Mouse (Mus musculus) Patski (cell line): ENCODE measurements around the gene Smg5. TPM values are rescaled to one million over a fixed set of nuclear protein-coding genes. Genes with fewer than 3 reads are reported as not detected.
"Not testable (repeated sequence)": the region's sequence is repeated elsewhere in the genome, so short reads cannot be mapped to it uniquely, and the experiment has no call there.

Experiments
- ATAC-seq: fragments of 100-300 bp; one replicate; pipeline ENCODE4 v1.8.0; 2021
- CTCF ChIA-PET: fragments of 350-600 bp; sonication (Branson Sonifier 250); formaldehyde crosslinking; loops from one replicate; lab custom pipeline; 2022; ENCODE audit warnings: inconsistent platforms; lab: Charles Lee
- POLR2A ChIA-PET: fragments of 350-600 bp; sonication (Branson Sonifier 250); formaldehyde crosslinking; loops from one replicate; lab custom pipeline; 2022; ENCODE audit warnings: antibody characterized with exemption, inconsistent platforms; lab: Charles Lee
- DNase-seq: peaks from one replicate; pipeline ENCODE4 v3.0.0-alpha.2; 2011; ENCODE audit warnings: low read depth, low spot score
- H3K27me3 ChIP-seq: fragments of 371-371 bp; one replicate; pipeline ENCODE4 v1.5.1; 2021
- CTCF ChIP-seq: fragments of 100-300 bp; IDR thresholded peaks from one replicate; pipeline ENCODE4 v1.5.1; 2021
- in situ Hi-C: fragments of 300-500 bp; cut with MboI; formaldehyde crosslinking; loops from 3 replicates; pipeline ENCODE4 v1.11.1; 2018; ENCODE audit warnings: low pct_unique_long_range_greater_than_20kb, mixed read lengths
- polyA plus RNA-seq: library from polyadenylated mRNA; unstranded; gene quantifications from one replicate; pipeline ENCODE4 v1.2.3, GENCODE M21; 2021

Gene Smg5
- polyA plus RNA-seq, 1 experiment from 2014 or later: 90.1 TPM

DNA sequence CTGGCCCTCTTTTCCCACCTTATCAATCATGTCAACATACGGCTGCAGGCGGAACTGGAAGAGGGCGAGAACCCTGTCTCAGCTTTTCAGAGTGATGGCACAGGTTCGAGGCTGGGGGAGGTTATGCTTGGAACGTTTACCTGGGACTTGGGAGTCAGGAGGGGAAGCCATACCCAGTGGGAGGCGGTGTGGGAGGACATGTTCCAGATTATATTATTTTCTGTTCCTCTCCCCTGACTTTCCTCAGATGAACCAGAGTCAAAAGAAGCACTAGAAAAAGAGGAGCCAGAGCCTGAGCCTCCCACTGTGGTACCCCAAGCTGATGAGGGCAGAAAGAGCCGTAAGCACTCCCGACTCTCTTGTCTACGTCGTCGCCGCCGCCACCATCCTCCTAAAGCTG, 14.7 kb downstream of the Smg5 start:
- in situ Hi-C loops: no loop called here
- ChIA-PET CTCF (interaction anchor here (1.8 kb wide), 1 partner anchor 12 kb away, joined by 4 read pairs; no protein-coding TSS in a partner anchor), POLR2A (no interaction called here)
- no peak for TF ChIP-seq CTCF
- H3K27me3 ChIP-seq: no peaks in the 10 kb centered on the region
- no peak for ATAC-seq
- no peak for DNase-seq

DNA sequence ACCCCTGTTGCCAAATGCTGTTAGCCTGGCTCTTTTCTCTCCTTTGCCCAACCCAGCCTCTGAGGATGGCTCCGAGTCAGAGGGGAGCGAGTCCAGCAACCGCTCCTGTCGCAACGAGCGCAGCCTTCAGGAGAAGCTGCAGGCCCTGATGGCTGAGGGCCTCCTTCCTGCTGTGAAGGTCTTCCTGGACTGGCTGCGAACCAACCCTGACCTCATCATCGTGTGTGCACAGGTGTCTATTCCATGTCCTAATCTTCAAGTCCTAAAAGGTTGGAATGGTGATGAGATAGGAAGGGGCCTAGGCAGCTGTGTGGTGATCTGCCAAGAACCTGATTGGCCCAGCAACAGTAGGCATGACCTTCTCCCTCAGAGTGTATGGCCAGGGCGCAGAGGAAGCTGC, 16.8 kb downstream of the Smg5 start:
- ChIA-PET POLR2A (interaction anchor here (0.7 to 1.7 kb wide), 3 partner anchors 14 to 22 kb away, joined by 3 to 7 read pairs (median 3); no protein-coding TSS in a partner anchor), CTCF (interaction anchor here (0.8 kb wide), 1 partner anchor 13 kb away, joined by 3 read pairs; no protein-coding TSS in a partner anchor)
- in situ Hi-C loops: no loop called here
- ATAC-seq: no peak
- DNase-seq: no peak
- no peaks in the 10 kb centered on the region for H3K27me3 ChIP-seq
- TF ChIP-seq CTCF: no peak

DNA sequence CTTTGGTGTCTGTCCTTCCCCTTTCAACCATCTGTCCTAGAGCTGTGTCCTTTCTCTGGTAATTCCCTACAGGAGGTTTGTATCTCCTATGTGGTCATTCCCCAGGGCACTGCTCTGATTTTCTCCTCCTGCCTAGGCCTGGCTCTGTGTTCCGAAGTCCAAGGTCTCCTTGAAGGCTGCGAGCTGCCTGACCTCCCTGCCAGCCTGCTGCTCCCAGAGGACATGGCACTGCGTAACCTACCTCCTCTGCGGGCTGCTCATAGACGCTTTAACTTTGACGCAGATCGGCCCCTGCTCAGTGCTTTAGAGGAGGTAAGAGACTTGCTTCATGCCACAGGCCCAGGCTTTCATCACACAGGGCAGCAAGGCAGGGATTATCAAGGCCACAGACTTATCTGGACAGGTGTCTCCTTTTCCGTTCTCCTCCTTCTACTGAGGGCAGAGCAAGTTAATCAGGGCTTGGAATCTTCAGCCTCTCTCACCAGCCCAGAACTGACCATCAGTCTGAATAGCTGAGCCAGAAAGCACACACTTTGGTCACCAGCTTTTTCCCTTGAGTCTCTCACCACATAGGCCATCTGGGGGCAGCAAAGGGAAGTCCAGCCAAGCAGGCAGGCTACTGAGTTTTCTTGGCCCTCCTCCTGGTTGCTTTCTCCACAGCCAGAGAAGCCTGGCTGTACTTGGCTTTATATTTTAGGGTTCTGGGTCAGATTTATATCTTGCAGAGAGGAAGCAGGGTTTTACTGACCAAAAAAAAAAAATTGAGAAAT, 18.5 kb downstream of the Smg5 start:
- ChIA-PET POLR2A (interaction anchor here (0.6 kb wide), 2 partner anchors 41 to 601 kb away, joined by 4 read pairs; no protein-coding TSS in a partner anchor), CTCF (interaction anchor here (0.8 to 1.3 kb wide), 2 partner anchors 10 to 12 kb away, joined by 4 to 5 read pairs; partner anchors contain the start of gene Paqr6)
- no peaks in the 10 kb centered on the region for H3K27me3 ChIP-seq
- TF ChIP-seq CTCF: no peak
- no peak for ATAC-seq
- in situ Hi-C loops: no loop called here
- DNase-seq: no peak

DNA sequence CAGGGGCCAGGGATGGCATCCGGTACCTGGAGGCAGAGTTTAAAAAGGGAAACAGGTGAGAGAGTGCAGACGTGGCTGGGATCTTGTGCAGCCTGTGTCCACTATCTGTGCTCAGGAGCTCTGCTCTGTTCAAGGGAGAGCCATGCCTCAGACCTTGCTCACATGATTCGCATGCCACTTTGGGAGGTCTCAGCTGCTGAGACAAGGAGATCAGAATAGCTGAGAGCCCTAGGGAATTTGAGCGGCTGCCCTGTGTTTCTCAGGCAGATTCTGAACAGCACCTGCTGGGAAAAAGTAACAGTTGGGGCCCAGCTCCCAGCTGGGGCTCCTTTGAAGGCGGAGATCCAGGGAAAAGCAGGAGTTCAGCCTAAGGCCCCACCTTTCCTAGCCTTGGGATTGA, 23.5 kb downstream of the Smg5 start:
- no peak for TF ChIP-seq CTCF
- ATAC-seq: no peak

DNA sequence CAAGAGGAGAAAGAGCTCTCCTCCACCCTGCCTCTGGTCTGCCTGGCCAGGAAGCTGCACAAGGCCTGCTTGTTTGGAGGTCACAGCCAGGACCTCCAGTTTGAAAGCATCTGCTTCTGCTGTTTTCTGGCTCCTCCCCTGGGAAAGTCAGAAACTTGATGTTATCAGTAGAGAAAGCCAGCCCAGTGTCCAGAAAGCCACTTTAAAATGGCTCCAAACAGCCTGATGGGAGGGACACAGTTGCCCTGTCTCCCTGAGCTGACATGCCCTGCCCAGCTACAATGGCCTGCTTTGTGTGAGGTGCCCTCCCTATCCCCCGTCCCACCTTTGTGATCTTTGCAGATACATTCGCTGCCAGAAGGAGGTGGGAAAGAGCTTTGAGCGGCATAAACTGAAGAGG, 23.9 kb downstream of the Smg5 start:
- TF ChIP-seq CTCF: no peak
- CTCF ChIA-PET: interaction anchor here (0.8 to 1.2 kb wide), 3 partner anchors 14 to 28 kb away, joined by 3 to 4 read pairs (median 3); no protein-coding TSS in a partner anchor
- in situ Hi-C loops: no loop called here
- H3K27me3 ChIP-seq: no peaks in the 10 kb centered on the region
- DNase-seq (no peak), ATAC-seq (no peak)
- POLR2A ChIA-PET: interaction anchor here (1.0 kb wide), 1 partner anchor 8 kb away, joined by 3 read pairs; no protein-coding TSS in a partner anchor

More for the DNA sequence above, 23.5 kb downstream of the Smg5 start:
- no peak for DNase-seq
- ChIA-PET CTCF (interaction anchor here (1.1 to 1.2 kb wide), 3 partner anchors 14 to 28 kb away, joined by 3 to 5 read pairs (median 4); no protein-coding TSS in a partner anchor), POLR2A (interaction anchor here (0.8 kb wide), 1 partner anchor 11 kb away, joined by 3 read pairs; no protein-coding TSS in a partner anchor)
- H3K27me3 ChIP-seq: no peaks in the 10 kb centered on the region
- in situ Hi-C loops: no loop called here

DNA sequence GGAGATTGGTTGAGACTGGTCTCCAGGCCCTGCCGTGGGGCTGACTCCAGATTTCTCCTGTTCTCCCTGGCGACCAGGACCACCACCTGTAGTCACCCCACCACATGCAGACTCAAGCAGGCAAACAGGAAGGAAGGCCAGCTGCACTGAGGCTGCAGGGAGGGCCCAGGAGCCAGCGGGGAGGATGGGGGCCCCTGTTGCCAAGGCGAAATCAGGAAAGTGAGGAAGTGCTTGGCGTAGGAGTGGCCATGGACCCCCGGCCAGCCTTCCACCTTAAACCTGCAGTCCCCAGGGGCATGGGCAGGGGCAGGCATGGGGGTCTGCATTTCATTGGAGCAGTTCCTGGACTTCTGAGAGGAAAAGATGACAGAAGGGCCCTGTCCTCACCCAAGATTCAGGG, 25.0 kb downstream of the Smg5 start:
- no peak for TF ChIP-seq CTCF
- no peak for ATAC-seq
- ChIA-PET CTCF (interaction anchor here (1.0 kb wide), 1 partner anchor 9 kb away, joined by 3 read pairs; no protein-coding TSS in a partner anchor), POLR2A (interaction anchor here (1.0 kb wide), 1 partner anchor 9 kb away, joined by 3 read pairs; no protein-coding TSS in a partner anchor)
- H3K27me3 ChIP-seq: no peaks in the 10 kb centered on the region
- DNase-seq: no peak
- in situ Hi-C loops: no loop called here

DNA sequence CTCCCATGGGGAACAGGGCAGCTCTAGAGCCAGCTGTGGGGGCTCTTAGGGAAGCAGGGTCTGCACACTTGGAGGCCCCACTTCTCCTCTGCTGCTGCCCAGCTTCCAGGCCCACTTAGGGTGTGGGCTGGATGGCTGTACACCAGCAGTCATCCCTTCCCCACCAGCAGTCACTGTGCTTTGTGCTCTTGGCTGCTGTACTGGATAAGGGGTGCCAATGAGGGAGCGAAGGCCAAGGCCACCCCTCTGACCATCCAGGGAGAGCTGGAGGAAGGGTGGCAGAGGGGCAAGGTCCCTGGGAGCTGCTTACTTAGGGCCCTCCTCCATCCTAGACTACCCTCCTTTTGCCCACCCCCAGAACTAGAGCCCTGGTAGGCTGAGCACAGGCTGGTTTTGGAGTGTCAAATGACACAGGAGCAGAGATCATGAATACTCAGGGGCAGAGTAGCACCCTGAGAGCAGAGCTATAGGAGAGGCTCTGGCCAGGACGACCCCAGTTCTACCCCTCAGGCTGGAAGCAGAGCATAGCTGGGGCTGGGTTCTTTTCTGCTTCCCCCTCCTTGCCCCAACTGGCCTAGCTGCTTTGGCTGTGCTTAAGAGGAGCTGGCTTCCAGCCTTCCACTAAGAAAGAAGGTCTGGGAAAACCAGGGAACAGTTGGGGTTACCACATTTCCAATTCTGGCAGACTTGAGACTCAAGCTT, 25.7 kb downstream of the Smg5 start:
- in situ Hi-C loops: no loop called here
- DNase-seq: no peak
- ChIA-PET CTCF (interaction anchor here (1.0 kb wide), 1 partner anchor 10 kb away, joined by 3 read pairs; no protein-coding TSS in a partner anchor), POLR2A (interaction anchor here (0.6 to 0.9 kb wide), 4 partner anchors 10 to 41 kb away, joined by 3 read pairs; no protein-coding TSS in a partner anchor)
- TF ChIP-seq CTCF: no peak
- ATAC-seq: no peak
- H3K27me3 ChIP-seq: no peaks in the 10 kb centered on the region

DNA sequence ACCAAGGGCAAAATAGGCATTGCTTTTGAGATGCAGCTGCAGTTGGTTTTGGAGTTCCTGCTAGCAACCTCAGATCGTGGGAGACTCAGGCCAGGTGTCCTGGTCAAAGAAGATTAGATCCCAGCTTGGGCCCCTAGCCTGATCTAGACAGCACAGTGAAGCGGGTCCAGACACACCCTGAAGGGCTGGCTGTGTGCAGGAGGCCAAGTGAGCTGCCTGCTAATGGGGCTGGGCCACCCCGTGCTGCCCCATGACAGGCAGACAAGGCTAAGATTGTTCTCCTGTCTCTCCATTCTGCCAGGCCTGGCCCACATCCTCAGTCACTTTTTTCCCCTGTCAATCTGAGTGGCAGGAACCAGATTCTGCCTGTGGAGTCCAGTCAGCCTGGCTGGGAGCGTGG, 27.6 kb downstream of the Smg5 start:
- H3K27me3 ChIP-seq: no peaks in the 10 kb centered on the region
- in situ Hi-C loops: no loop called here
- no peak for TF ChIP-seq CTCF
- ATAC-seq (no peak), DNase-seq (no peak)
- ChIA-PET CTCF (interaction anchor here (1.6 kb wide), 1 partner anchor 10 kb away, joined by 5 read pairs; no protein-coding TSS in a partner anchor), POLR2A (no interaction called here)

DNA sequence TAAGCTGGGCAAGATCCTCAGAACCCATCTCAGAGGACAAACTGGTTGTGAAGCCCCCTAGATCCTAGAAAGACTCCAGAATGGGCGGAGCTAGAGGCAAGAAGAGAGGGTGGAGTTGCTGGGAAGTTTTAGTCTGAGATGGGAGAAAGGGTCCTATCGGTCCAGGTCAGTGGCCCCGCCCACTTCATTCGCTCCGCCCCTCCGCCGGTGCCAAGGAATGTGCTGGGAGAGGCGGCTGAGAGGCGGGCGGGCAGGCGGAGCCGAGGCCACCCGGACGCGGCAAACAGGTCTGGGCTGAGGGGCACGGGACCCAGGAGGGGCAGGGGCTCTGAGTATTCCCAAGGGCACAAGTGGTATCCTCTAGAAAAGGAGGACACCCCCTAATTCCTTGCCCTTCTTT, 28.3 kb downstream of the Smg5 start, which contains the start of gene Paqr6:
TSS of gene Paqr6 (plus strand) at position 248 of the 400 bp plus-strand sequence.
- ChIA-PET POLR2A (no interaction called here), CTCF (interaction anchor here (1.6 kb wide), 1 partner anchor 10 kb away, joined by 5 read pairs; no protein-coding TSS in a partner anchor)
- no peaks in the 10 kb centered on the region for H3K27me3 ChIP-seq
- ATAC-seq (no peak), DNase-seq (no peak)
- in situ Hi-C loops: no loop called here
- no peak for TF ChIP-seq CTCF

DNA sequence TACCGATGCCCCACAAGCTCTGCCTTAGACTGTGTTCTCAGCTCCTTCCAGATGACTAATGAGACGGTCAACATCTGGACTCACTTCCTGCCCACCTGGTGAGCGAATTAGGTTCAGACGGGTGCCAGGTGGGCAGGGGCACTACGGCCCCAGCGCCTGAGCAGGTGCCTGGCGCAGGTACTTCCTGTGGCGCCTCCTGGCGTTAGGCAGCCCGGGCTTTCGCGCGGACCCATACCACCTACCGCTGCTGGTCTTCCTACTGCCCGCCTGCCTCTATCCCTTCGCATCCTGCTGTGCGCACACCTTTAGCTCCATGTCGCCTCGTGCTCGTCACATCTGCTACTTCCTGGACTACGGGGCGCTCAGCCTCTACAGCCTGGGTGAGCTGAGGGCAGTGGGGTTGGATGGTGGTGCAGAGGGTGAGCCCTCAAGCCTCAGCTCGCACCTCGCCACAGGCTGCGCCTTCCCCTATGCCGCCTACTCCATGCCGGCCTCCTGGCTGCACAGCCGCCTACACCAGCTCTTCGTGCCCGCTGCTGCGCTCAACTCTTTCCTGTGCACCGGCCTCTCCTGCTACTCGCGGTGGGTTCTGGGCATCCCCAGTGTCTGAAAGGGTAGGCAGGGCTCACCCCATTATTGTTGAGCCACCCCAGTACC, 29.8 kb downstream of the Smg5 start:
- ChIA-PET CTCF (no interaction called here), POLR2A (interaction anchor here (0.6 kb wide), 1 partner anchor 48 kb away, joined by 4 read pairs; no protein-coding TSS in a partner anchor)
- H3K27me3 ChIP-seq: no peaks in the 10 kb centered on the region
- in situ Hi-C loops: no loop called here
- TF ChIP-seq CTCF: no peak
- ATAC-seq (no peak), DNase-seq (no peak)

DNA sequence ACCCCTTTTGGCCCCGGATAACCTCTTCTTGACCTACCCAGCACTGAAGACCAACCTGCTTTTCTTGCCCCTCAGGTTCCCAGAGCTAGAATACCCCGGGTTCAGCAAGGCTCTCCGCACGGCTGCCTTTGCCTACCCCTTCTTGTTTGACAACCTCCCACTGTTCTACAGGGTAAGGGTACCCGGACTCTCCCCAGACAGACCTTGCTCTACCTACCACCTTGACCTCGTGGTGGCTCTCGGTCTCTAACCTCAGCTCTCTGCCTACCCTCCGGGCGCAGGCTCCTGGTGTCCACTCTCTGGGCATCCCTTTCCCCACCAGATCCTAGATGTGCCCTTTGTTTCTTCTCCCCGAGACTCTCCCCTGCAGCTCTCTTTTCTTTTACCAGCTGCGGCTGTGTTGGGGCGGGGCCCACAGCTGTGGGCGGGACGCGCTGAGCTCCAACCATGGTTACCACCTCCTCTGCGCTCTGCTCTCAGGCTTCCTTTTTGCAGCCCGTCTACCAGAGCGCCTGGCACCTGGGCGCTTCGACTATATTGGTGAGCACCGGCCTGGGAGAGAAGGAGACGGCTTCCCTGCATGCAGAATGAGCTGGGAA, 30.9 kb downstream of the Smg5 start:
- H3K27me3 ChIP-seq, in situ Hi-C loops, POLR2A ChIA-PET, CTCF ChIA-PET, DNase-seq: not testable (repeated sequence)
- ATAC-seq: peak; percentile 20

DNA sequence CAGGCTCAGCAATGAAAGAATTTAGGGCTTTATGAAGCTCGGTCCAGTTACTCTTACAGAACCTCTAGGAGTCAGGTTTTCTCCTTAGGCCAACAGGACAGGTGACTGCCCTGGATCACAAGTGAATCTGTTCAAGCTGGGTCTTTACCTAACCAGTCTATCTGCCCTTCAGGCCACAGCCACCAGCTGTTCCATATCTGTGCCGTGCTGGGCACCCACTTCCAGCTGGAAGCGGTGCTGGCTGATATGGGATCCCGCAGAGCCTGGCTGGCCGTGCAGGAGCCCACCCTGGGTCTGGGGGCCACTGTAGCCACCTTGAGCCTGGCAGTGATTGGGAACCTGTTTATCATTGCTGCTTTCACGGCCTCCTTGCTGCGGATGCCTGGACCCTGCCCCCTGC, 31.5 kb downstream of the Smg5 start:
- POLR2A ChIA-PET, in situ Hi-C loops, ATAC-seq, H3K27me3 ChIP-seq, DNase-seq, CTCF ChIA-PET: not testable (repeated sequence)

DNA sequence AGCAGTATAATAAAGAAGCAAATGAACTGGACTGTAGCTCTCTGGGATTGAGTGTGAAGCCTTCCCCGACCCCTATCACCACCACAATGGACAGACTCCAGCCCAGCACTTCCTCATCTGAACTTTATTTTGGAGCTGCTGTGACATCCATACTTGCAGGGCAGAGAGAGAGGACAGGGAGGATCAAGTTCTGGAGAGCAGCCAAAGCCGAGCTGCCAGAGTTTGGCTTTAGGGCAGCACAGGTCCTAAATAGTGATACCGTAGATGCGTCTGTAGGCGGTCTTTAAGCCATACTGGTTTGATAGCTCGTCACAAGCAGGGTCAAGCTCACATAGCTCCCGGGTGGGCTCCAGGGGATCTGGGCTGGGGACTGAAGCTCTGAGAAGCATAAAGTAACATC, 32.5 kb downstream of the Smg5 start:
- DNase-seq, CTCF ChIA-PET, in situ Hi-C loops, H3K27me3 ChIP-seq, POLR2A ChIA-PET, ATAC-seq: not testable (repeated sequence)
